Mouse (Mus musculus) liver, embryonic 13.5 days (tissue): ENCODE results near the gene Inmt. TPM values are rescaled to one million over a fixed set of nuclear protein-coding genes. Genes with fewer than 3 reads are reported as not detected.

Source experiments
- ATAC-seq: fragments of 200-750 bp; cut with Nextera tagmentation; 2 replicates; pipeline ENCODE4 v1.8.0; 2017; ENCODE audit warnings: low read depth, mild to moderate bottlenecking, moderate number of reproducible peaks, moderate library complexity
- DNase-seq: peaks from one replicate; pipeline ENCODE4 v3.0.0; 2022
- H3K27ac ChIP-seq: fragments of 300-500 bp; sonication (generic); 2 replicates; pipeline ENCODE4 v1.5.1; 2015; ENCODE audit warnings: moderate library complexity, mild to moderate bottlenecking, inconsistent platforms
- H3K27me3 ChIP-seq: fragments of 300-500 bp; sonication (generic); 2 replicates; pipeline ENCODE4 v1.6.1; 2015; ENCODE audit warnings: mild to moderate bottlenecking, inconsistent platforms
- H3K36me3 ChIP-seq: fragments of 300-500 bp; sonication (generic); 2 replicates; pipeline ENCODE4 v1.6.1; 2015; ENCODE audit warnings: mild to moderate bottlenecking, inconsistent platforms
- H3K4me1 ChIP-seq: fragments of 300-500 bp; sonication (generic); replicated peaks from 2 replicates; pipeline ENCODE4 v1.6.1; 2015; ENCODE audit warnings: inconsistent platforms
- H3K4me2 ChIP-seq: fragments of 300-500 bp; sonication (generic); 2 replicates; pipeline ENCODE4 v1.6.1; 2015; ENCODE audit warnings: inconsistent platforms, mild to moderate bottlenecking, moderate library complexity
- H3K4me3 ChIP-seq: fragments of 300-500 bp; sonication (generic); replicated peaks from 2 replicates; pipeline ENCODE4 v1.5.1; 2015; ENCODE audit warnings: mild to moderate bottlenecking, inconsistent platforms
- H3K9ac ChIP-seq: fragments of 300-500 bp; sonication (generic); 2 replicates; pipeline ENCODE4 v1.6.1; 2015; ENCODE audit warnings: mild to moderate bottlenecking, inconsistent platforms
- H3K9me3 ChIP-seq: fragments of 300-500 bp; sonication (generic); replicated peaks from 2 replicates; pipeline ENCODE4 v1.6.1; 2016; ENCODE audit warnings: inconsistent platforms
- WGBS: fragments of 180-500 bp; shearing (Covaris S2); methylation state at CpG from one replicate; pipeline ENCODE4 v1.1.7; 2015; ENCODE audit not compliant: insufficient replicate concordance; 5-methylcytosine and 5-hydroxymethylcytosine counted together
- polyA plus RNA-seq: library from polyadenylated mRNA; unstranded; fragments of >200 nt; fragmentation: Nextera tagmentation; extraction: Ambion mirVana; gene quantifications from 2 replicates; pipeline ENCODE4 v1.2.1, GENCODE M21; 2015

Gene Inmt
- polyA plus RNA-seq, 1 experiment from 2014 or later: 0.24 TPM

DNA sequence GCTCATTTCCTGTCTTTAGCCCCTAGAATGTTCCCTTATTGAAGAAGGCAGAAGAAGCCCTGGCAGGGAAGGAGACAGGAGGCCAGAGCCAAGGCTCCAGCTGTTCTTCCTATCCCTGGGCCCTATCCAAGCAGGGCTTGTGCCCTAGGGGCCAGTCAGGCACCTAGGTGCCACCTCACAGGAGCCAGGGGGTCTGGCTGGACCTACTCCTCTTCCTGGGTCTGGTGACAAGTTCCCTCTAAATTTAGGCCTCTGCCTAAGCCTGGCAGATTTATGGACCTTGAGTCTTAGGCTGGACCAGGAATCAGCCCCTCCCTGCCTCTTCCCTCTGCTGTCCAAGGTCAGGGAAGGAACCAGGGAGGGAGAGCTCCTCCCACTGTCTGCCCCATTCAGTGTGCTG lies 46.5 kb downstream of the Inmt start:
- Histone ChIP-seq H3K27ac (no peak overlapping the region), H3K9ac (no peak overlapping the region)

DNA sequence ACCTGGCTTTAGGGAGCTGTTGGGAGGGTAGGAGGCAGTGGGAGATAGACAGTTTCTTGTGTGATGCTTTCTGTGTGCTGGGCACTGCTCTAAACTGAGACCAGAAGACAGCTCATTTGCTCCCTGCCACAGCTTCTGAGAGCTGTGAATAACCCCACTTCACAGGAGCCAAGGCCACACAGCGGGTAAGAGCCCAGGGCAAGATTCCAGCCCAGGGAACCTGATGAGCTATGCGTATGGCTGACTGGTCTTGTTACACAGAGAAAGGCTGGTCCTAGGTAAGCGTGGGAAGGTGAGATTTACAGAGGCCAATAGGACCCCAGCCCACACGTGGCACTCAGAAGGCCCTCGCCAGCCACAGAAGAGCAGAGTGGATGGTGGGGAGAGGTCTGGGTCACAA lies 48.3 kb downstream of the Inmt start:
- H3K27me3 ChIP-seq: no peaks in the 10 kb centered on the region
- no peak overlapping the region for H3K4me3 ChIP-seq
- no peak overlapping the region for H3K9ac ChIP-seq
- ATAC-seq: no peak
- H3K36me3 ChIP-seq: no peaks in the 10 kb centered on the region
- no peaks in the 10 kb centered on the region for H3K4me1 ChIP-seq
- H3K9me3 ChIP-seq: no peaks in the 10 kb centered on the region
- no peak overlapping the region for H3K4me2 ChIP-seq
- no peak for DNase-seq
- WGBS: 66% methylated on average over 5 of the region's 5 CpGs
- H3K27ac ChIP-seq: no peak overlapping the region

More for the DNA sequence above, 46.5 kb downstream of the Inmt start:
- Histone ChIP-seq H3K4me3 (no peak overlapping the region), H3K4me2 (no peak overlapping the region), H3K9me3 (no peaks in the 10 kb centered on the region), H3K36me3 (no peaks in the 10 kb centered on the region), H3K27me3 (no peaks in the 10 kb centered on the region), H3K4me1 (no peaks in the 10 kb centered on the region)
- no peak for ATAC-seq
- no peak for DNase-seq

DNA sequence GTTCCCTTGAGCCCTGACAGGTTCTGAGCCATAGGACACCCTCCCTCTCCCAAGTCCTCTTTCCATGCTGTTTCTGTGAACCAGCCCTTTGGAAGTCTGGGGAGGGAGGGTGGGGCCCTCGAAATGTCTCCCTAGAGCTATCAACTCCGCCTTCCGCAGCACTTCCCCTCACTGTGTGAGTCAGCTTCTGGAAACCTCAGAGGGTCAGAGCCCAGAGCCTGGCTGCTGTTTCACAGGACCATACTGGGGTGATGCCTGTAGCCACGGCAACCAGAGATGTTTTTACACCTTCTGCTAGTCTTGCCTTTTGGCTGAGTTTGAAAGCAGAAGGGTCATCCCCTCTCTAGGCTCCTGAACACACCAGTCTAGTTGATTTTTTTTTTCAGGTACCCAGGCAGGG lies 51.8 kb downstream of the Inmt start:
- Histone ChIP-seq H3K4me1 (no peaks in the 10 kb centered on the region), H3K4me3 (no peak overlapping the region), H3K9ac (no peak overlapping the region), H3K27ac (no peak overlapping the region), H3K27me3 (peaks cover 25% of the 10 kb centered on the region), H3K4me2 (no peak overlapping the region), H3K9me3 (no peaks in the 10 kb centered on the region), H3K36me3 (no peaks in the 10 kb centered on the region)
- ATAC-seq: no peak
- 12% methylated on average over 4 of the region's 4 CpGs for WGBS
- no peak for DNase-seq

Other genes starting within 250 kb of the Inmt start
- 1.5 and 1.9 TPM in 2 replicates for gene Nod1, start 202.4 kb downstream of the Inmt start, polyA plus RNA-seq
- gene Ggct, start 182.1 kb downstream of the Inmt start, polyA plus RNA-seq: 7.3 and 8.2 TPM in 2 replicates
- gene Gars, start 137.0 kb downstream of the Inmt start, polyA plus RNA-seq: 140 and 153 TPM in 2 replicates
- gene Crhr2, start 42.0 kb downstream of the Inmt start, polyA plus RNA-seq: 0.45 and 0.60 TPM in 2 replicates
- 1.4 and 1.7 TPM in 2 replicates for gene Mindy4, start 28.3 kb upstream of the Inmt start, polyA plus RNA-seq
- gene Aqp1, start 161.4 kb upstream of the Inmt start, polyA plus RNA-seq: 41.7 and 45.2 TPM in 2 replicates
- 0.06 and 0.08 TPM in 2 replicates for gene Ghrhr, start 201.3 kb upstream of the Inmt start, polyA plus RNA-seq